Mouse (Mus musculus): ENCODE data around the gene Tctn1.

DNA sequence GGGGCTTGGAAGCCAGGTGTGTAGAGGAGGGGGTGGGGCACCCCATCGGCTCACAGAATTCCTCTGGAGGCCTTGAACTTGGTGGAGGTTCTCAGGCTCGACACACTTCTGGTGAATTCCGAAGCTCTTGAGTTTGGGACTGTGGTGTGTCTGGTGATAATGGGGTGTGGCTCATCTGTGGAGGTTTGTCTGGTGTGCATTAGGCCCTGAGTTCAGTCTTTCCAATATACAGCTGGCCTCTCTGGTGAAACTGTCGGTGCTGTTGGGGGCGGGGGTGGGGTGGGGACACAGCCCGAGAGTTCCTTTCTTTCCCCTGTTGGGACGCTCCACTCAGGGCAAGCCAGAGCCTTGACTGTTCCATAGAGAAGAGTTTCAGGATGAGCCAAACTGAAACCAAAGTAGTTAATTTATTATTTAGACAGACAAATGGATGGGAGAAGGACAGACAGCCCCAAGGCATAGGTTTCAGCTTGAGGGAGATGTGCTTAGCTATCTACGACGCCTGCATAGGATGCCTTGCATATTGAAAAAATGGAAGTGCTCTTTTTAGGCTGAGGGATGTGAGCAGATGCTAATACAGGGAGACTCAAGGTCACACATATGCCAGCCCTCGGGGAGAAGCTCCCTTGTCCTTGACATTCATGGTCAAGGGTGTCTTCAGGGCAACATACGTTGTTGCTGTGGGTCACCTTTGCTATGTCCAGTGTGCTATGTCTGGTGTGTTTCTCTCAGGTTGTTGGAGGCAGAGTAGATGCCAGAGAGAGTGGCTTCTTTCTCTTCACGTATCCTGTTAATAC is 46.0 kb downstream of the Tctn1 start:
- TF ChIP-seq POLR2A (IDR thresholded peaks at IDR 0.05; ENCODE audit: control insufficient read depth, extremely low read depth, insufficient read depth, low read length, poor library complexity) (no peak), CTCF (IDR thresholded peaks at IDR 0.05; ENCODE audit: borderline replicate concordance, control insufficient read depth, extremely low read depth, insufficient read depth, low read length, poor library complexity) (no peak)

Measured in thymus, adult 2 months (tissue).